Mouse (Mus musculus) layer of hippocampus, postnatal 14 days (tissue): ENCODE data around the gene Gpam. TPM values are rescaled to one million over a fixed set of nuclear protein-coding genes. Genes with fewer than 3 reads are reported as not detected.

Source experiments
- DNase-seq, 2 experiments: peaks; one replicate each; pipeline ENCODE4 v3.0.0; 2021 to 2022; ENCODE audit warnings: low spot score in 2 of 2, mixed read lengths in 1 of 2
- total RNA-seq, 2 experiments: library from RNA; stranded (reverse); gene quantifications; 2 replicates each; pipeline ENCODE4 v1.2.3; 2021

Gpam gene
- total RNA-seq, 2 experiments from 2014 or later: 83.6 to 86.9 TPM

- DNase-seq: no peak
These were observed 19.1 kb downstream of the Gpam start for GRCm38 (mm10) chr19:55107896-55108295.

- no peak for DNase-seq
These were observed 21.1 kb downstream of the Gpam start for GRCm38 (mm10) chr19:55105969-55106368.

GRCm38 (mm10) chr19:55103081-55103830 lies 23.8 kb downstream of the Gpam start:
- peak; percentile 30 to 74 for DNase-seq

GRCm38 (mm10) chr19:55101659-55102058 lies 25.4 kb downstream of the Gpam start:
- no peak for DNase-seq

GRCm38 (mm10) chr19:55100227-55101140 lies 26.6 kb downstream of the Gpam start:
- no peak for DNase-seq

GRCm38 (mm10) chr19:55099184-55100160 lies 27.6 kb downstream of the Gpam start:
- peak; percentile 87 to 89 for DNase-seq

GRCm38 (mm10) chr19:55098409-55099183 lies 28.4 kb downstream of the Gpam start:
- DNase-seq: peak in 1 of 2 experiments; percentile 61

GRCm38 (mm10) chr19:55097396-55097967 lies 29.6 kb downstream of the Gpam start:
- DNase-seq: no peak

GRCm38 (mm10) chr19:55096666-55097065 lies 30.4 kb downstream of the Gpam start:
- DNase-seq: no peak

- DNase-seq: no peak
These were observed 31.5 kb downstream of the Gpam start for GRCm38 (mm10) chr19:55095547-55095946.

- DNase-seq: no peak
These were observed 35.2 kb downstream of the Gpam start for GRCm38 (mm10) chr19:55091602-55092413.

GRCm38 (mm10) chr19:55090885-55091284 lies 36.2 kb downstream of the Gpam start:
- DNase-seq: no peak

GRCm38 (mm10) chr19:55090142-55090541 lies 36.9 kb downstream of the Gpam start:
- DNase-seq: no peak

- no peak for DNase-seq
These were observed 39.3 kb downstream of the Gpam start for GRCm38 (mm10) chr19:55087776-55088175.

- no peak for DNase-seq
These were observed 41.2 kb downstream of the Gpam start for GRCm38 (mm10) chr19:55085857-55086185.

- no peak for DNase-seq
These were observed 41.8 kb downstream of the Gpam start for GRCm38 (mm10) chr19:55084971-55085856.

GRCm38 (mm10) chr19:55076822-55077221 lies 50.2 kb downstream of the Gpam start:
- no peak for DNase-seq

- no peak for DNase-seq
These were observed 54.0 kb downstream of the Gpam start for GRCm38 (mm10) chr19:55073004-55073403.
